Mouse (Mus musculus): ENCODE measurements around the gene Iscu. TPM values are rescaled to one million over a fixed set of nuclear protein-coding genes. Genes with fewer than 3 reads are reported as not detected.

Iscu gene
- polyA plus RNA-seq, 1 experiment: 136 TPM

DNA sequence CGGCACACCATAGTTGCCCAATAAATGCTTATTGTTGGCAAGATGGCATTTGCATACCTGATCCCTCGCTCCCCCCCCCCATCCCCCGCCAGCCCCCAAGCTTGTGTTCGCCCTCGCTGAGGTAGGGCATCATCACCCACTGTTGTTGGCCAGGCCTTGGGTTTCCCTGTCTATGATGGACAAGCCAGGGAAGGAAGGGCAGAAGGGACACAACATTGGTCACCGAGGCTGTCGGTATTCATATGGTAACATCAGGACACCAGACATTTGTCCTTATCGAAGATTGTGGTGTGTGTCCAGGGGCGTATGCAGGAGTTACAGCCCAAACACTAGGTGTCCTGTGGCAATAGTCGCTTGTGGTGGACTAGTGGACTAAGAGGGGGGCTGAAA lies 36.4 kb upstream of the Iscu start:
- no peaks in the 10 kb centered on the region for H3K27me3 ChIP-seq (ENCODE audit: control insufficient read depth, insufficient read depth, low read length)
- peaks cover 2% of the 10 kb centered on the region; the same call in 1 of the 2 replicates for H3K36me3 ChIP-seq (ENCODE audit: control insufficient read depth, insufficient read depth, low read length)
- H3K4me1 ChIP-seq (ENCODE audit: control insufficient read depth, insufficient read depth, low read length): peaks cover 10% of the 10 kb centered on the region
- peak overlapping the region; percentile 72 for H3K27ac ChIP-seq (ENCODE audit: control insufficient read depth, insufficient read depth, low read depth, low read length)
- TF ChIP-seq CTCF (IDR thresholded peaks at IDR 0.05; ENCODE audit: control insufficient read depth, insufficient read depth, insufficient replicate concordance, low read depth, low read length): no peak
- no peak for TF ChIP-seq POLR2A (IDR thresholded peaks at IDR 0.05; ENCODE audit: control insufficient read depth, low read depth, low read length)
- H3K4me3 ChIP-seq (ENCODE audit: control insufficient read depth, low read depth, low read length): peak overlapping the region; percentile 89

- no peaks in the 10 kb centered on the region for H3K27me3 ChIP-seq (ENCODE audit: control insufficient read depth, insufficient read depth, low read length)
- TF ChIP-seq POLR2A (IDR thresholded peaks at IDR 0.05; ENCODE audit: control insufficient read depth, low read depth, low read length): no peak
- TF ChIP-seq CTCF (IDR thresholded peaks at IDR 0.05; ENCODE audit: control insufficient read depth, insufficient read depth, insufficient replicate concordance, low read depth, low read length): no peak
- H3K4me1 ChIP-seq (ENCODE audit: control insufficient read depth, insufficient read depth, low read length): peaks cover 10% of the 10 kb centered on the region
- peak overlapping the region; percentile 89 for H3K4me3 ChIP-seq (ENCODE audit: control insufficient read depth, low read depth, low read length)
- peaks cover 4% of the 10 kb centered on the region; the same call in 1 of the 2 replicates for H3K36me3 ChIP-seq (ENCODE audit: control insufficient read depth, insufficient read depth, low read length)
- peak overlapping the region; percentile 72 for H3K27ac ChIP-seq (ENCODE audit: control insufficient read depth, insufficient read depth, low read depth, low read length)
Observed at GRCm38 (mm10) chr5:113736522-113737164, 35.9 kb upstream of the Iscu start.

DNA sequence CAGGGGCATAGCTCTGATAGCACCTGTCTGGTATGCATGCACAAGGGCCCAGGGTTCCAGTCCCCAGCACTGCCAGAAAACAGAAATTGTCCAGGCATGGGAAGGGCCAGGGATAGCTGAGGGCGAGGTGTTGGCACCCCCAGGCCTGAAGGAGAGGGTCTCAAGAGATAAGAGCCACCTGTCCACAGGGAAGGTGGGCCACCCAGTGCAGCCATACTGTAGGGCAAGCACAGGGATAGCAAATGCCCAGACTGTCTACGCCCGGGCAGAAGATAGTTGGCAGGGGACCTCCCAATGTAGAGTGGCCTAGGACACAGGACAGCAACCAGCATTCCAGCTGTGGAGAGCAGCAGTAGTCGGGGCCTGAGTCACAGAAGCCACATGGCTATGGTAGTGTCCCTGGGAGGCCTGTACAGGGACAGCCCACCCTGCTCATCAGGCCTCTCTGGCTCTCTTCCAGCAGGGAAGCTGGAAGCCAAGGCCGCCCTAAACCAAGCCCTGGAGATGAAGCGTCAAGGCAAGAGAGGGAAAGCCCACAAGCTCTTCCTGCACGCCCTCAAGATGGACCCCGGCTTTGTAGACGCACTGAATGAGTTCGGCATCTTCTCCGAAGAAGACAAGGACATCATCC lies 34.8 kb upstream of the Iscu start:
- Histone ChIP-seq H3K4me3 (ENCODE audit: control insufficient read depth, low read depth, low read length) (peak overlapping the region; percentile 89; the same call in 1 of the 2 replicates), H3K27me3 (ENCODE audit: control insufficient read depth, insufficient read depth, low read length) (no peaks in the 10 kb centered on the region), H3K4me1 (ENCODE audit: control insufficient read depth, insufficient read depth, low read length) (peaks cover 10% of the 10 kb centered on the region), H3K27ac (ENCODE audit: control insufficient read depth, insufficient read depth, low read depth, low read length) (no peak overlapping the region), H3K36me3 (ENCODE audit: control insufficient read depth, insufficient read depth, low read length) (peaks cover 5% of the 10 kb centered on the region; the same call in 1 of the 2 replicates)
- no peak for TF ChIP-seq POLR2A (IDR thresholded peaks at IDR 0.05; ENCODE audit: control insufficient read depth, low read depth, low read length)
- no peak for TF ChIP-seq CTCF (IDR thresholded peaks at IDR 0.05; ENCODE audit: control insufficient read depth, insufficient read depth, insufficient replicate concordance, low read depth, low read length)

GRCm38 (mm10) chr5:113747629-113748028 lies 24.9 kb upstream of the Iscu start:
- Histone ChIP-seq H3K36me3 (ENCODE audit: control insufficient read depth, insufficient read depth, low read length) (peaks cover 11% of the 10 kb centered on the region), H3K4me3 (ENCODE audit: control insufficient read depth, low read depth, low read length) (no peak overlapping the region), H3K4me1 (ENCODE audit: control insufficient read depth, insufficient read depth, low read length) (no peaks in the 10 kb centered on the region), H3K27me3 (ENCODE audit: control insufficient read depth, insufficient read depth, low read length) (no peaks in the 10 kb centered on the region), H3K27ac (ENCODE audit: control insufficient read depth, insufficient read depth, low read depth, low read length) (no peak overlapping the region)
- TF ChIP-seq CTCF (IDR thresholded peaks at IDR 0.05; ENCODE audit: control insufficient read depth, insufficient read depth, insufficient replicate concordance, low read depth, low read length) (peak; percentile 38; the same call in 1 of the 2 replicates), POLR2A (IDR thresholded peaks at IDR 0.05; ENCODE audit: control insufficient read depth, low read depth, low read length) (no peak)

DNA sequence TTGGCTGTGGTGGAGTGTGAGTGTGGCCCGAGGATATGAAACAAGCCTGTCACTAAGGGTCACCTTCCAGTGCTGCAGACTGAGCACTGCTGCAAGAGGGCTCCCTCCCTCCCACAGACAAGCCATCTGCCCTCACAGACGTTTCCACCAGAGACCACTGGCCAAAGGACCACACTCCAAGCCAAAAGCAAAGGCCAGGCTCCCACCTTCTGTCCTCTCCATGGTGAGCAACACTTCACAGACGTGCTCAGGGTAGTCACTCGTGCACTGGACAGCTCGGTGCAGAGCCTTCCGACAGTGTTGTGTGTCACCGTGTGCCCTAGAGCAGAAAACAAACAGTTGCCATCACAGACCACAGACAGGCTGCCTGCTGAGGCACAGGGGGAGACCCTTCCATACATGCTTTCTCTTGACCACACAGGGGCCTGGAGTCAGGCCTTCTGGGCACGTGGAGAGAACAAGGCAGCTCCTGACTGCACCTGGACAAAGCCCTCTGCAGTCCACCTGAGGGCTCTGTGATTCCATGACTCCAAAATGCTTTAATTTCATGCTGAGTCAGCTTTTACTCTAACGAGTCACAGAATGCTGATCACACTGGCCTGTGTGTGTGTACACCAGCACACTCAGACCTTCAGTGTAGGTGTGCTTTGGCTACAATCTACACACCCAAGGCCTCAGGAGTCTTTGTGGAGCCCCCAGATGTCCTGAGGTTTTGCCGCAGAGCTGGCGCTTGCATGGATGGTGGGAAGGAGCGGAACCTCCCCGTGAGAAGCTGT lies 23.8 kb upstream of the Iscu start:
- H3K4me3 ChIP-seq (ENCODE audit: control insufficient read depth, low read depth, low read length): no peak overlapping the region
- no peak overlapping the region for H3K27ac ChIP-seq (ENCODE audit: control insufficient read depth, insufficient read depth, low read depth, low read length)
- TF ChIP-seq CTCF (IDR thresholded peaks at IDR 0.05; ENCODE audit: control insufficient read depth, insufficient read depth, insufficient replicate concordance, low read depth, low read length) (no peak), POLR2A (IDR thresholded peaks at IDR 0.05; ENCODE audit: control insufficient read depth, low read depth, low read length) (no peak)
- H3K4me1 ChIP-seq (ENCODE audit: control insufficient read depth, insufficient read depth, low read length): no peaks in the 10 kb centered on the region
- H3K27me3 ChIP-seq (ENCODE audit: control insufficient read depth, insufficient read depth, low read length): no peaks in the 10 kb centered on the region
- H3K36me3 ChIP-seq (ENCODE audit: control insufficient read depth, insufficient read depth, low read length): peaks cover 10% of the 10 kb centered on the region

- no peaks in the 10 kb centered on the region for H3K27me3 ChIP-seq (ENCODE audit: control insufficient read depth, insufficient read depth, low read length)
- H3K4me3 ChIP-seq (ENCODE audit: control insufficient read depth, low read depth, low read length): no peak overlapping the region
- peaks cover 7% of the 10 kb centered on the region for H3K36me3 ChIP-seq (ENCODE audit: control insufficient read depth, insufficient read depth, low read length)
- TF ChIP-seq CTCF (IDR thresholded peaks at IDR 0.05; ENCODE audit: control insufficient read depth, insufficient read depth, insufficient replicate concordance, low read depth, low read length): no peak
- TF ChIP-seq POLR2A (IDR thresholded peaks at IDR 0.05; ENCODE audit: control insufficient read depth, low read depth, low read length): no peak
- no peak overlapping the region for H3K27ac ChIP-seq (ENCODE audit: control insufficient read depth, insufficient read depth, low read depth, low read length)
- H3K4me1 ChIP-seq (ENCODE audit: control insufficient read depth, insufficient read depth, low read length): no peaks in the 10 kb centered on the region
Observed at GRCm38 (mm10) chr5:113751521-113752157, 20.9 kb upstream of the Iscu start.
